Mouse (Mus musculus) kidney, postnatal 4 days (tissue): ENCODE data around the gene Bcar3.
A peak's percentile ranks its signal among the peaks of the same experiment; 100 is the strongest.
"Not testable (repeated sequence)": the region's sequence is repeated elsewhere in the genome, so short reads cannot be mapped to it uniquely, and the experiment has no call there.

Source experiments
- DNase-seq, 2 experiments: peaks; one replicate each; pipeline ENCODE4 v3.0.0; 2021; ENCODE audit warnings: mixed read lengths in 2 of 2

Gene Bcar3

DNA sequence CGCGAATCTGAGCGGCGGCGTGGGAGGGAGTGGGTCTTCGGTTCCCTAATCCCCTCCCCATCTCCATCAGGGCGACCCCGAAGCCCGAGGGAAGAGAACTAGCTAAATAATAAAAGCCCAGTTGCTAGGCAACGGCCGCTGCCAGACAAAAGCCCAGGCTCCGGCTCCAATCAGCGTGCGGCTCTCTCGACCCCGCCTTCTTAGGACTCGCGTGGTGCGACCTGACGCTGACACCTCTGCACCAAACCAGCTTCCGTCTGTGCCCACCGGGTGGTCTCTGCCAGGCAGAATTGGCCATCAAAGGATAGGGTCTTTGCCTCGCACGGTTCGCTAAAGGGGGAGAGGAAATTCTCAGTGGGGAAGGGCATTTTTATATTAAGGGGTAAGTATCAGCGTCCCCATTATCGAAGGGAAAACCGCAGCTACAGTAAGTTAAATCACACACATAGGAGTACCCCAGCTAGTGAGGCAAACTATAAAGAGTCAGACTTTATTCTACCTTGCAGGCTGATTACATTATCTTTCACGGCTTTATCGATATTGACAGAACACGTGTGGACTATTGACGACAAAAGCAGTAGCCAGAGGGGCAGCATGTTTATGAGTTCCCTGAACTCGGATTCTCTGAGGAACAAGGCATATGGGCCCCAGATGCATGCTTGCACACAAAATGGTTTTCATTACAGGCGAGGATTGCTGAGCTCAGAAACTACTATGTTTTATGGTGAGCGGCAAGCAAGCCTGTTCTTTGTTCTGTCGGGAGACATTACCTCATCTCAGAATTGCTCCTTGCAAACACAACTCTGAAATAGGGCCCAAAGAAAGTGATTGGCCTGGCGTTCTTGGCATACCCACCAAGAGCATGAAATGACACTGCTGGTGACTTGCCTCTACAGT is at the start of gene Bcar3:
Gene Bcar3, plus strand, starts transcription at position 183 of the 897 bp plus-strand sequence.
- peak; percentile 92 to 96 for DNase-seq

GRCm38 (mm10) chr3:122244759-122245158 is 49.2 kb upstream of the Bcar3 start:
- DNase-seq, result no peak

DNA sequence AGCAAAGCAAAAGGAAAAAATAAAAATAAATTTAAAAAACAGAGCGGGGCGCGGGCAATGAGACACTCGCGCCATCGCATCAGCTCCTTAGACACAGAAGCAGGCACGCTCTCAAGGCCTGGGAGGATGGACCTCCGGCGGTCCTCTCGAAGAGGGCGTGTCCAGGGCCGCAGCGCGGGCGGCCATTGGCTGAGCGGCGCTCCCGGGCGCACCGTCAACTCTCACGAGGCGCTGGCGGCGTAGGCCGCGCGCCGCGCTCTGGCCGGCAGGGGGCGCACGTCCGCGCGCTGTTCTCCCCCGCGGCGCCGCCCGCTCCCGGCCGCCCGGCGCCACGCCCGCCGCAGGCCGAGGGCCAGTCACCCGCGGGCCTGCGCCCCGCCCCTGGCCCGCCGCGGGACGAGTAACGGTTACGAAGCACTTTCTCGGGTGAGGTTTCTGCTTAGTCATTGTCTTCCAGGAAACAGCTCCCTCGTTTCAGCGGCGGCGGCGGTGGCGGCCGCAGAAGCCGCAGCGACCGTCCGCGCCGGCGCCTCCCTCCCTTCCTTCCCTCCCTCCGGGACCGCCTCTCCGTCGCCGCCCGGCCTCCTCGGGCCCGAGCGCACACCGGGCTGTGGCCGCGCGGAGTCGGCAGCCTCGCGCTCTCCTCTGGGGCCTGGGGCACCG is 48.6 kb upstream of the Bcar3 start, which contains the start of gene Gclm:
Gene Gclm, plus strand, starts transcription at position 343 of the 663 bp plus-strand sequence.
- peak; percentile 92 to 96 for DNase-seq

DNA sequence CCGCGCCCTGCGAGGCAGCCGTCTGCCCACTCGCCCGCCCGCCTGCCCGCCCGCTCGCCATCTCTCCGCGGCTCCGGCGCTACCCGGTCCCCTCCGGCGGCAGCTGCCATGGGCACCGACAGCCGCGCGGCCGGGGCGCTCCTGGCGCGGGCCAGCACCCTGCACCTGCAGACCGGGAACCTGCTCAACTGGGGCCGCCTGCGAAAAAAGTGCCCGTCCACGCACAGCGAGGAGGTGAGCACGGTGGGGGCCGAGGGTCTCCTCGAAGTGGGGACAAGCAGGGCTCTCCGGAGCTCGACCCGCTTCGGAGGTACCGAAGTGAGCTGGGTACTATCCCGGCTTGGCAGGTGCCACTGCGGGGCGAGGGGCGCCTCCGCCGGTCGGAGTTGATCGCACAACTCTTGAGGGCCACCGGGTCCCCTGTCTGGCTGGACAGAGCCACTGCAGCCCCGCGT is 48.0 kb upstream of the Bcar3 start:
- DNase-seq, result peak; percentile 75 to 86

DNA sequence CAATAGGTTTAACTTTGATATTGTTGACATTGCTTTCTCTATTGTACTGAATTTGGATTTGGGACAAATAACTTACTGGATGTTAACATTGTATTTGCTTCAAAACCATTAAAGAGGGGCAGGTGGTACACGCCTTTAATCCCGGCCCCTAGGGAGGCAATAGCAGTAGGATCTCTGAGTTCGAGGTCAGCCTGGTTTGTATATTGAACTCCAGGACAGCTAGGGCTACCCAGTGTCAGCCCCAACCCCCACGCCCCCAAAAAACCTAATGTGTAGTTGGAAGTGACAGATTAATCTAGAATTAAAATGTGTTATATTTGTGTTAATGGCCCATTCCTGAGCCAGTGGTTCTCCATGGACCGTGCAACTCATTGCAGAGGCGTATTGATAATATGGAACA is 47.5 kb upstream of the Bcar3 start:
- DNase-seq, result no peak

DNA sequence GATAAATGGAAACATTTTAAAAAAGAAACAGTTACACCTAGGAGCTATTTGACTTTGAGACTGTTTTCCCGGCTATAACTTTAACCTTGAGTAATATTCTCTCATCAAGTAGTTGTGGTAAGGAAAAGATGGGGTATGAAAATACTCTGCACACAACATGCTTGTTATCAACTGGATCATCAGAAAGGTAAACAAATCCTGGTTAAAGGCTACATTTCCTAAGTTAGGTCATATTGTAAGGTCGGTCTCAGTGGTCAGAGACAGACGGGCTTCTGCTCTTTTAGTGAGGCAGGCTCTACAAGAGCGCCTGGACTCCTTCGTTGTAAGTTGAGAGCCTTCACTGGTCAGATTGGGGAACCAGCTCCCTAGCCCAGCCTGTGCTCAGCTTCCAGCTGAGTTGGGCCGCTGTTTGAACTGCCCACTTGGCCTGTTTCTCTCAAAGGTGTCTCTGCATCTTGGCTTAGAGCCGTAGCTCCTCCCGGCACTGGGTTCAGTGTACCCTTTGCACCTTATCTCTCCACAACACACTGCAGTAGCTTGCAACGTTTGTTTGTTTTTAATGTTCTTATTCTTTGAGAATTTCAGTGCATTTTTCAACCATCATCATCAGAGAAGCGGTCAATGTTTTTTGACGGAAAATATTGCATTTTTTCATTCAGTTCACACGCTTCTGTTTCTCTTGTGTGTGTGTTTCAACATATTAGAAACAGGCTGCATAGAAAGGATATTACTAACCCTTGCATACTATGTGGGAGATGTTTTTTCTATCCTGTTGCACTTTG is 46.8 kb upstream of the Bcar3 start:
- DNase-seq, result no peak

GRCm38 (mm10) chr3:122247768-122248100 is 46.2 kb upstream of the Bcar3 start:
- no peak for DNase-seq

DNA sequence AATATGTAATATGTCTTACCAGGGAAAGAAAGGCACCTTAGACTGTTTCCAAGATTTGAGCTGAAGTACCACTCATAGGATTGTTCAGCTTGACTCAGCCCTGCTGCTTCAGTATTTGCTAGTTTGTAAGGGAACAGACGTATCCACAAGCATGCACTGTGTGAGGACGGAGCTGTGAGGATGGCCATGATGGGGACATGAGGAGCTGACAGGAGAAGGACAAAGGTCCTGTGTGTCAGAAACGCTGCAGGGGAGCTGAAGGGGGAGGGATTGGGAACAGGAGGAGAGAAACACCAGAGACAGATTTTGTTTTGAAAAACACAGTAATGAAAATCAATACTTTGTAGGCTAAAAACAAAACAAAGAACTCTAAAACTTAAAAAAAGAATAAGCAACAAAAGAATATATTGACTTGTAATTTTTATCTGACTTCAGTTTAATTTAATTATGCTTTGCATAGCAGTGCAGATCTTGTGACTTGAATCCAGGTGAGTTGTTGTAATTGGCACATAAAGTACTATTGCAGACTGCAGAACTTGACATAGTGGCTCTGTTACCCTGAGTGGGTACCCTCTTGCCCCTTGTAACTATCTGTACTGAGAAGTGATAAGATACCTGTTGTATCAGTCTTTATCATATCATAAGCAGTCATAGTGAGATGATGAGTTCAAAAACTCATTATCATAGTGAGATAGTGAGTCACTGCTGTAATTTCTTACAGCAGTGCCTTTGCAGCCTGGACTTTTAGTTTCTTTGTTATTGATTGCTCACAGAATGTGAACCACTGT is 41.3 kb upstream of the Bcar3 start:
- no peak for DNase-seq

GRCm38 (mm10) chr3:122254050-122254449 is 39.9 kb upstream of the Bcar3 start:
- not testable (repeated sequence) for DNase-seq

DNA sequence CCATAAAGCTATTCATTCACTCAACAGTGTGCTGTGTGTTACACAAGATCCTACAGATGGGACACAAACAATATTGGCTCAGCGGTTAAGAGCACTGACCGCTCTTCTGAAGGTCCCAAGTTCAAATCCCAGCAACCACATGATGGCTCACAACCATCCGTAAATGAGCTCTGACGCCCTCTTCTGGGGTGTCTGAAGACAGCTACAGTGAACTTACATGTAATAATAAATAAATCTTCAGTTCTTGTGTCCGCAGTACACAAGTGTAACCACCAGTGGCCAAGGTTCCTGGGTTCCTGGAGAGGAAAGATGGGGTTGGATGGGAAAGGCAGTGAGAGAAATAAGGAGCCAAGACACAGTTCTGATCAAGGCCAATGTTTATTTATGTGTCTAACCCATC is 23.9 kb upstream of the Bcar3 start:
- DNase-seq, result peak in 1 of 2 experiments; percentile 18

- DNase-seq, result not testable (repeated sequence)
Observed at GRCm38 (mm10) chr3:122272565-122272964, 21.4 kb upstream of the Bcar3 start.

DNA sequence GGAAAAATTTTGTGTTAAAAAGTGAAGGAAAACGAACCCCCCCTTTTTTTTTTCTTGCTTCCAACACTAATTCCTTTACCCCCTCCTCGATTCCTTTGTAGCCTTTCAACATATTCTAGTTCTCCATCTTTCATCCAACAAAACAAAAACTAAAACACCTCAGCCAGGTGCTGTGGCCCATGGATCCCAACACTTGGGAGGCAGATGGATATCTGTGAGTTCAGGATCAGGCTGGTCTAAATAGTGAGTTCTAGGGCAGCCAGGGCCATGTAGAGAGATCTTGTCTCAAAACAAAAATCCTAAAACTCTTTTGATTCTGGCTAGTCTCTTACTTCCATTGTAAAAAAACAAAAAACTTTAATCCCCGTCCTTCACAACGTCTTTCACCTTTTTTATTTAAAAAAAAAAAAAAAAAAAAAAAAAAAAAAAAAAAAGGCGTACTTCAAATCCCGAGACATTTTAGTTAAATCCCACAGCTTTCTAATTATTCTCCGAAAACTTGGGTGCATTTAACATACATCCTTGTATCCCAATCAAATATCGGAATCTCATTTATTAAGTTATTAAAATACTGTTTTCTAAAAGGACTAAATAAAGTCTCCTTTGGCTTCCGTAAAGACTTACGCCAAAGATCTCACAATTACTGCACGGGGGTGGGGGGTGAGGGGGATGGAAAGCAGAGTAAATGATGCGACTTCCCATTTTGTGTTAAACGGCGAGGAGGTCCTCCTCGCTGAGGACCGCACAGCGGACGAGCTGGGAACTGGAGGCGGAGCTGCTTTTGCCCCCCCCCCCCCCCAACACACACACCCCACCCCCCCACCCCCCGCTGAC is 20.3 kb upstream of the Bcar3 start:
- no peak for DNase-seq

DNA sequence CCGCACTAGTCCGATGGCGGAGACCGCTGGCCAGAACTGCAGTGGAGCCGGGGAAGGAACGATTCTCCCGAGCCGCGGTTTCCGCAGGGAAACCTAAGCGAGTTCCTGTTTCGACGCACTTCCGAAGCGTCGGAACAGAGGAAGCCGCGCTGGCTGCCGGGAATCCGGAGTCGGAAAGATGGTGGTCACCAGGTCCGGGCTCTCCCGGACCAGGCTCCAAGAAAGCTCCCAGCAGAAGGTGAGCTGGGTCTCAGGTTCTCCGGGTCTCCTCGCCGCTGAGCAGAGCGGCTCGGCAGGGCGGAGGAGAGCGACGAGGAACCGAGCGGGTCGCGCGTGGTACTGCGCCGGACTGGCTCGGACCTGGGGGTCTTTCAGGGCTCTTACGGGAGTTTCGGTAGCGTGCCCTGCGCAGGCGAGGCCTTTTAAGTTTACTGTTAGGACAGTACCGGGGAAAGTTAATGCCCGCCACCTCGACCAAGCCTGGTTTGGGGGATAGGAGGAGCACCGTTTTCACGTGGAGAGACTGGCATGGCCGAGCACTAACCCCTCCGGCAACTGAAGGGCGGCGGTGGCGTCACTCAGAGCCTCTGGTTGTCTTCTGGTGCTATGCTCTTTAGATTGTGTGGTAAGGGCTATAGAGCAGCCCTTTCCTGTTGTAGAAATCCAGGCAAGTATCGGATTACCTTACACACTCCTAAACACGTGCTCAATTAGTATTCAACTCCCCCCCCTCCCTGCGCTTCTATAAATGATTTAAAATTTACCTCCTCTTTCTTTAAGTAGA is 19.5 kb upstream of the Bcar3 start, which contains the start of gene Dnttip2:
Gene Dnttip2, plus strand, starts transcription at position 148 of the 784 bp plus-strand sequence.
- DNase-seq, result peak; percentile 94 to 96

DNA sequence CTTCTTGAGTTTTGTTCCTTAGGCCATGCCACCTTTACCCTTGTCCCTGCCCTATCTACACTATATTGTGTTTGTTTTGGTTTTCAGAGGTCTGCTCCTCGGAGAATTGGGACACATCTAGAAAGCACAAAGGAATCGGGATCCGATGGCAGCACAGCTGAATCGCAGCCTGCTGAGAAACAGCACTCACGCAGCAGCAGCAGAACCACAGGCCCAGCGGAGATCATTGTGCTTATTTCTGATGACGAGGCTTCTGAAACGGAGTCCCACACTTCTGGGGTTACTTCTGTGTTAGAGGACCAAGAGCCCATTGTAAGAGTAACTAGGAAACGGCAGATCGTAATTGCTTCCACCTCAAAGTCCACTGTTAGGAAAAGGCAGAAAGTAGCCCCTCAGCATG is 18.8 kb upstream of the Bcar3 start:
- DNase-seq, result no peak

- no peak for DNase-seq
Observed at GRCm38 (mm10) chr3:122287195-122287594, 6.7 kb upstream of the Bcar3 start.

GRCm38 (mm10) chr3:122288613-122289195 is 5.2 kb upstream of the Bcar3 start:
- no peak for DNase-seq

- DNase-seq, result not testable (repeated sequence)
Observed at GRCm38 (mm10) chr3:122289344-122289743, 4.6 kb upstream of the Bcar3 start.

- DNase-seq, result peak in 1 of 2 experiments; percentile 24
Observed at GRCm38 (mm10) chr3:122290696-122291095, 3.2 kb upstream of the Bcar3 start.

DNA sequence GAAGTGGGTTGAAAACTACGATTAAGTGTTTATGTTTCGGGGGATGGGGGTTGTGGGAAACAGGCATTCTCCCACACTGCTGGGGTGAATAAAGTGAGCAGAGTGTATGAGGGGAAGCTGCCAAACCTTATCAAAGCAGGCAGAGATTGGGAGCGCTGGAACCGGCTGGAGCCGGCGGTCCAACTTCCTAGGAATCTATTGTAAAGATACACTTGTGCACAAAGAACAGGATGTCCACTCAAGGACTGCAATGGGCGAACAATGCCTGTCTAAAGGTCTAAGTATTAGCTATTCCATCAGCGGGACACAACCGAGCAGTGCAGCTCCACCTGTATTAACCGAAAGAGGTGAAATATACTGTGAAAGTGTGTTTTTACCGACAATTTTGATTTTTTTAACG is 2.1 kb upstream of the Bcar3 start:
- no peak for DNase-seq
